ENCODE assay signal across 10 mouse cellular contexts in genomic region chr2:153052700-153053351, GRCm38 (mm10). TPM values are rescaled to one million over a fixed set of nuclear protein-coding genes. Genes with fewer than 3 reads are reported as not detected.
DNase-seq lines count a peak whose midpoint lies in the region; ATAC-seq lines count a peak whose summit lies in the region.
"Had no signal": no experiment of that assay in that cellular context is flagged by ENCODE, and none has a peak within 500 bp of the region (broad histone marks: within the 10 kb centered on the region; RNA-seq: fewer than 3 reads in every experiment).

No protein-coding gene starts in this region.

- H3K4me3 ChIP-seq in heart, embryonic 13.5 days: peak overlapping the region; percentile 11; the same call in 1 of the 2 replicates

- H3K4me2 ChIP-seq in heart, embryonic 13.5 days: no peak overlapping the region

- peaks cover 85% of the 10 kb centered on the region for H3K27me3 ChIP-seq in heart, embryonic 13.5 days (replicated peaks)

- no peak overlapping the region for H3K27ac ChIP-seq in heart, embryonic 13.5 days (replicated peaks)

- intact Hi-C loops in heart, postnatal 36 days (cut with DNase I): no loop called here

- no peak for ATAC-seq in heart, embryonic 13.5 days (ENCODE audit: extremely low read depth, insufficient number of reproducible peaks, low FRiP score, low TSS enrichment)

- peaks cover 6% of the 10 kb centered on the region for H3K4me1 ChIP-seq in heart, embryonic 13.5 days

- H3K9me3 ChIP-seq in heart, embryonic 13.5 days: no peaks in the 10 kb centered on the region

- no peak for DNase-seq in heart, postnatal 36 days
- peak; percentile 29 to 34 for DNase-seq in spleen, adult 18-20 months
- no peak for DNase-seq in spleen, postnatal 14 days (ENCODE audit: low spot score in 2 of 2)
- DNase-seq in kidney, postnatal 4 days: peak; percentile 52 to 58
- DNase-seq in yolk sac, embryonic 10.5 days (ENCODE audit: low spot score): no peak
- no peak for DNase-seq in layer of hippocampus, adult 9-11 months
- DNase-seq in MN1 (ENCODE audit: low spot score): no peak

- no peaks in the 10 kb centered on the region for H3K36me3 ChIP-seq in heart, embryonic 13.5 days

- no peak overlapping the region for H3K9ac ChIP-seq in heart, embryonic 13.5 days

- WGBS in heart, embryonic 13.5 days: 8% methylated on average over 30 of the region's 30 CpGs

RNA-seq across cellular contexts. Expression of gene Ccm2l, which starts 12.9 kb away (rescaled TPM):
- 4.6 and 5.3 TPM in 2 replicates for polyA plus RNA-seq in heart, embryonic 13.5 days (2015; fragmentation: Nextera tagmentation; extraction: Ambion mirVana)
- total RNA-seq in heart, postnatal 36 days (2021): 10 to 100 TPM; 16.0 to 23.1 TPM
- total RNA-seq: MEL had no signal

RNA-seq across cellular contexts. Expression of gene Xkr7, which starts 21.2 kb away (rescaled TPM):
- polyA plus RNA-seq in heart, embryonic 13.5 days (2015; fragmentation: Nextera tagmentation; extraction: Ambion mirVana): not detected in 2 replicates
- not detected for total RNA-seq in heart, postnatal 36 days (2021)
- total RNA-seq: MEL had no signal
- polyA plus RNA-seq: intestine, embryonic 14.5 days had no signal

RNA-seq across cellular contexts. Expression of gene Pdrg1, which starts 37.6 kb away (rescaled TPM):
- polyA plus RNA-seq in heart, embryonic 13.5 days (2015; fragmentation: Nextera tagmentation; extraction: Ambion mirVana): 101 and 111 TPM in 2 replicates
- 100 to 1,000 TPM; 120 to 130 TPM for total RNA-seq in heart, postnatal 36 days (2021)

RNA-seq across cellular contexts. Expression of gene Hck, which starts 55.4 kb away (rescaled TPM):
- 1.8 and 2.2 TPM in 2 replicates for polyA plus RNA-seq in heart, embryonic 13.5 days (2015; fragmentation: Nextera tagmentation; extraction: Ambion mirVana)
- 1 to 10 TPM; 1.7 to 1.9 TPM for total RNA-seq in heart, postnatal 36 days (2021)
- total RNA-seq: MEL had no signal

Comparison
In these comparisons a context has a peak if more than half of its experiments do, and no peak if none do; other contexts are left out.
1. DNase-seq: peak in spleen, adult 18-20 months (2 of 2) and kidney, postnatal 4 days (2 of 2); none in heart, postnatal 36 days (0 of 2), spleen, postnatal 14 days (0 of 2), yolk sac, embryonic 10.5 days (single experiment), layer of hippocampus, adult 9-11 months (single experiment) and MN1 (single experiment).